Mouse (Mus musculus): ENCODE results near the gene Gm9268. TPM values are rescaled to one million over a fixed set of nuclear protein-coding genes. Genes with fewer than 3 reads are reported as not detected.
"Not testable (repeated sequence)": the region's sequence is repeated elsewhere in the genome, so short reads cannot be mapped to it uniquely, and the experiment has no call there.

Gm9268 gene
- not detected for total RNA-seq (2021)
- long read RNA-seq, experiment 1, result 0 reads
- long read RNA-seq, experiment 2, result 0 reads

- H3K4me3 ChIP-seq; DNase-seq (ENCODE audit: low spot score in 2 of 2); H3K27ac ChIP-seq: not testable (repeated sequence)
Measured at GRCm38 (mm10) chr7:43018465-43018864, at the start of gene Gm9268. Gene Gm9268 (plus strand): TSS chr7:43018765.

- Histone ChIP-seq H3K4me3 (no peak overlapping the region), H3K27ac (no peak overlapping the region)
- TF ChIP-seq CTCF (conservative IDR thresholded peaks at IDR 0.05), result no peak
- no peak for DNase-seq (ENCODE audit: low spot score in 2 of 2)
Measured at GRCm38 (mm10) chr7:42980098-42980497, 38.5 kb upstream of the Gm9268 start.

- DNase-seq (ENCODE audit: low spot score in 2 of 2), result no peak
- no peak for TF ChIP-seq CTCF (conservative IDR thresholded peaks at IDR 0.05)
- Histone ChIP-seq H3K4me3 (no peak overlapping the region), H3K27ac (no peak overlapping the region)
Measured at GRCm38 (mm10) chr7:42980739-42981138, 37.8 kb upstream of the Gm9268 start.

- no peak for TF ChIP-seq CTCF (conservative IDR thresholded peaks at IDR 0.05)
- Histone ChIP-seq H3K27ac (no peak overlapping the region), H3K4me3 (no peak overlapping the region)
- DNase-seq (ENCODE audit: low spot score in 2 of 2), result no peak
Measured at GRCm38 (mm10) chr7:43077831-43078230, 59.3 kb downstream of the Gm9268 start.

Other genes starting within 250 kb of the Gm9268 start
- not detected for gene Vmn2r62, start 225.2 kb upstream of the Gm9268 start, total RNA-seq (2021)
- gene Gm2381, start 151.5 kb upstream of the Gm9268 start, total RNA-seq (2021), result under 1 TPM; 0.08 to 0.12 TPM
- not detected for gene Vmn2r63, start 84.9 kb upstream of the Gm9268 start, total RNA-seq (2021)
- not detected for gene Zfp936, start 95.5 kb downstream of the Gm9268 start, total RNA-seq (2021)